Mouse (Mus musculus) heart, adult 11 months (tissue): ENCODE results near the gene Cux1.

Experiments
- DNase-seq: peaks from one replicate; pipeline ENCODE4 v3.0.0; 2022

The Cux1 gene

DNA sequence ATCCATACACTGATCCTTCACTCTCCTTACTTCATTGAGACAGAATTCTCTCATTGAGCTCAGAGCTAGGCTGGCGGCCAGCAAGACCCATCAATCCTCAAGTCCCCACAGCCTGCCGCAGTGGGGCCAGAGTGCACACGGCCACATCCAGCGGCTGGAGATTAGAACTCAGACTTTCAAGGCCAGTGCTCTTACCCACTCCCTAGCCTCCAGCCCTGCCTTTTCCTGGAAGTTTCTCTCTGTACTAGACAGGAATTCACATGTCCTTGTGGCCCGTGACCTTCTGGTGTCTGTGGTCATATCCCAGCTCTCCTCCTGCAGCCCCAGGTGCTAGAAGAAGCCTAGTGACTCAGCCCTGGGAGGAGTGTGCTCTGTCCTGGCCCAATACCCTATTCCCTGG lies 330.7 kb downstream of the Cux1 start:
- no peak for DNase-seq

DNA sequence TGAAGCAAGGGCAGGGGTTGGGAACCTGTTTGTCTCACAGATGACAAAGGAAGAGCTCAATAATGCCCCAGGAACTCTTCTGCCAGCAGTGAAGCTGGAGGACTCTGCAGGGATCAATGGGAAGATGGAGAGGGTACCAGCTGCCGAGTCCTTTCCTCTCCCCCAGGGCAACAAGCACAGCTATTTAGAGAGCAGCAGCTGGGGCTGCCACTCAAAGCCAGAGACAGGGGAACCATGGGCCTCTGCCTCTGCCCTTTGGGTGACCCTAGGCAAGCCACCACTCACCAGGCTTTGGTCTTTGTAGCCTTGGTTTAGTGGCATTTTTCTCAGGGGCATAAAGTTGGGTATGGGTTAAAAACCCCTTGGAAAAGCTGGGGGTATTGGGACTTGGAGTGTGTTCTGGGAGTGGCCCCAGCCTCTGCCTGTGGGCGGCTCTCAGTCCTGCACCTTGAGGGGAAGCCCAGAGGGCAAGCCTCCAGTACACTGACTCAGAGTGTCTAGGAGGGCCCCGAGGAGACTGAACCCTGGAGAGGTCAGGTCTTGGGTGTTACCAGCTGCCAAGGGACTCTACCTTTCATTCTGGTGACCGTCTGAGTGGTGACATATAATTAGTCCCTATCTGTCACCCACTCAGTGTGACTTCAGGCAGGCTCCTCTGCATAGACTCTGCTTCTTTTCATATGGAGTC lies 336.8 kb downstream of the Cux1 start:
- no peak for DNase-seq

DNA sequence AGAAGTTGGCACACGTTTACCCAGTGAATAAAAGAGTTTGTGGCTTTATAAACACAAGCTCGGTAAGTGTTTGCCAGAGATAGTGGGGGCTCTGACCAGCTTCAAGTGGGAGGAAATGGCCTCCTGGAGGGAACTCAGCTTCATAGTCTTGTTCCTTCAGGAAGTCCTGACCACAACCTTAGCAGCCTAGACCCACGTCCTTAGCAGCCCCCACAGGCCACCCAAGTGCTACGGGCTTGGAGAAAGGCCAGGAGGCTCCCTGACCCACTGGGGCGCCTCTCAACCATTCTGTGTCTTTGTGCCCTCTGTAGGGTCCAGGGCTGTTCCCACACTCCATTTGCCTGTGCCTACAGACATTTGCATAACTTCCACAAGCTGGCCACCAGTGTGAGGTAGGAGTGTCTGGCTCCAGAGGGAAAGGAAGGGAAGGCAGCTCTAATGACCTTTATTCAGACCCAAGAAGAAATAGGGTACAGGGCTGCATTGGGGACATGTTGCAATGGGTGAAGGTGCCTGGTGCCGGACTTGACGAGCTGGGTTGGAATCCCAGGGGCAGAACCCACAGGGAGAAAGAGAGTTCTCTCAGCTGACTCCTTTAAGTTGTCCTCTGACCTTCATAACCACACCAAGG lies 340.9 kb downstream of the Cux1 start:
- no peak for DNase-seq

DNA sequence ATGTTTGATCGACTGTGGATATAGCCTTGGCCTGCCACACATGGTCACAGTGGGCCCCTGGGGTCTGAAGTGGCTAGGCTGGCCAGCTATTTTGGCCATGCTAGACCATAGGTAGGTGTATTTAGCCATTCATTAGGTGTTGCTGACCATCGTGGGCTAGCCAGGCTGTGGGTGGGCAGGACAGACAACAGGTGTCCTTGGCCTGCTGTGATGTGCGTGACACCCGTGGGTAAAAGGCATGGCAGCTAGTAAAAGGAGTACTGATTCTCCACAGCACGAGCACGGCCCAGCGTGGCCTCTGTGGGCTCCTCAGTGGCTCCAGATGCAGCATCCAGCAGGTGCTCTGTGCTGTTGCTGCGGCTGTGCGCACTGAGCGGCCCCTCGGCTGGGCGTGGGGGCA lies 348.7 kb downstream of the Cux1 start:
- no peak for DNase-seq

DNA sequence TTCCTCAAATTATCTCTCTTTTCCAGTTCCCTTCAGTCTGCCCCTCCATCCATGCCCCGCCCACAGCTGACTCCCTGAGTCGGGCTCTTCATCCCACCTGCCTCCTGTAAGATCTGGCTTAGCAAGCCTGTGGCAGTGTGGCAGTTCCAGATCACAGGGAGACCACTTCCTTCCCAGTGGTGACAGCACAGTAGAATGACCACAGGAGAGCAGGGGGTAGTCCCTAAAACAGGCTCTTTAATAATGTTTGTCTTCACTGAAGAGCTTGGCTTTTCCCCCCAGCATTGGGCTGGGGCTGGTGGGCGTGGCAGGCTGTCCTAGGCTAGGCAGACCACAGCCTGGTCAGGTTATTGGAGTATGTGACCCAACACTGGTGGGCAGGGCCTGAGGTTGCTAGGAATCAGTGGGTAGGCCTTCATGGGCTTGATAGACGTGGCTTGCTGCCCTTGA lies 349.3 kb downstream of the Cux1 start:
- DNase-seq: peak; percentile 79

DNA sequence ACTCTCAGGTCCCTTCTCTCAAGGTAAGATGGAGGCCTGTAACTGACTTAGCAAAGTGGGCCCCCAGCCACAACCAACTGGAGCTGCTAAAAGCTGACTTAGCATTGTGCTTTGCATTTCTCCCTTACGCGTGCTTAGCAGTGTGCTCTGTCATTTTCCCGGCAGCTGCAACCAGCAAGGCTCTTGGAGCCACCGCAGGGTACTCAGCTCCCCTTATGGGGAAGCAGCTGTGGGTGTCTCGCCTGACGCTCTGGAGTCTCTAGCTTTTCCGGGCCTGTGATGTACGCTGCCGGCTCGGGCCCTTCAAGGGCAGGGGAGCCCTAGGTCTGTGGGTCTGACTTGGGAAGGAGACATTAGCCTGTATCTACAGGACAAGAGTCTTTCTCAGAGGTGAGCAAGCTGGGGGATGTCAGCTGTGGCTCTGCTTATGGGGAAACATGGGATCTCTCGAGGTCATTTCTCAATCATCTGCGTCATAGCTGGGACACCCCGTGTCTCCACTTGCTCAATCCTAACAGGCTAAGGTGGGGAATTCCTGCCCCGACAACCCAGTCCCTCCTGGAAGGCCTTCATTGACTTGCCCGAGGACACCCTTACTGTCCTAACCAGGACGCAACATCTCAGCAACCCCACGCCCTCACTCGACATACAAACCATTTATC lies 350.2 kb downstream of the Cux1 start:
- no peak for DNase-seq

DNA sequence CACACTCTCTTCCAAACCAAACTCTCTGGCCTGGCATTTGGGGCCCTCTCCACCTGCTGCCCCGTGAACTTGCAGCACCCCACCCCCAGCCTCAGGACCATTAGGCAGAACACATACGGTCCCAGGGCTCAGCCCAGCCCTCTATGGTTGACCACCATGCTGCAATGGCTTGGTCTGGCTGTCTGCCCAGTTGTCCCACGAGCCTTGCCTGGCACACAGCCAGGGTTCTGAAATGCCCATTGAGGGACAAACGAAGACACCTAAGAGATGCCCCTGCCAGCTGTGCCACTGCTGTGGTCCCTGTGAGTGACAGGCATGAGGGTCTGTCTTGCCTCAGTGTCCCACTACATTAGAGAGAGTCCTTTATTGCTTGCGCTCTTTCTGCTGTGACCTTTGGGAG lies 351.3 kb downstream of the Cux1 start:
- no peak for DNase-seq

DNA sequence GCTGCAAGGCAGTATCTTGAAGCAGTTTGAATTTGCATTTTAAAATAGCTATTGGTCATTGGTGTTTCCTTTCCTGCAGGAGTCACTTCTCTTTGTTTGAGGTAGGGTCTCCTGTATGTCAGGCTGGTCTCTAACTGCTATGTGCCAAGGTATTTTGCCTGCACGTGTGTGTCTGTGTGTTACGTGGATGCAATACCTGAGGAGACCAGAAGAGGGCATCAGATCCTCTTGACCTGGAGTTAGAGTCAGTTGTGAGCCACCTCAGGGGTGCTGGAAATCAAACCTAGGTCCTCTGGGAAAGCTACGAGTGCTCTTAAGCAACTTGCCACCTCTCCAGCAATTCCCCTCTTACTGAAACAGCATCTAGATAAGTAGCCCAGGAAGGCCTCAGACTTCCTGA lies 352.1 kb downstream of the Cux1 start:
- DNase-seq: no peak

DNA sequence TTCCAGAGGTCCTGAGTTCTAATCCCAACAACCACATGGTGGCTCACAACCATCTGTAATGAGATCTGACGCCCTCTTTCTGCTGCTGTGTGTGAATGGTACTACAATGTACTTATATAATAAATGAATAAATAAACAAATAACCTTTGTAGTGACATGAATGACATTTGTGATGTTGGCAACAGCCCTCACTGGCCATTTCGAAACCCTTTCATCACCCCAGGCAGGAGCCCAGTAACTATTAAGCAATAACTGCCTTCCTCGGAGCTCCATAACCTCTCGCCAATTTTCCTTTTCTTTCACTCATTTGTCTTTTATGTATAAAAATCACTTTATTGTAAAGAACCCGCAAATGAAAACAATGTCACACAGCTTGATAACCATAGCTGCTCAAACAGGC lies 353.6 kb downstream of the Cux1 start:
- DNase-seq: no peak

DNA sequence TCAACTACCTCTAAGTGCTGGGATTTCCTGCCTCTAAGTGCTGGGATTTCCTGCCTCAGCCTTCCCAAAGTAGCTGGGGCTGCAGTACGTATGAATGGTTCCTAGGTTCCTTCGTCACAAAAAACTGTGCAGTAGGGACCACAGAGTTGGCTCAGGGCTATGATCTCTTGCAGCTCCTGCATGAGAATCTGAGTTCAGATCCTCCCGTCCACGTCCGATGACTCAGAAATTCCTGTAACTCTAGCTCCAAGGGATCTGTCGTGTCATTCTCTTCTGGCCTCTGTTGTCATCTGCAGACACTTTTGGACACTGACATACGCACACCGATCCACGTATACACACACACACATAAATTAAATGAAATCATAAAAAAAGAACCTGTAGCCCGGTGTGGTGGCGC lies 354.6 kb downstream of the Cux1 start:
- no peak for DNase-seq

DNA sequence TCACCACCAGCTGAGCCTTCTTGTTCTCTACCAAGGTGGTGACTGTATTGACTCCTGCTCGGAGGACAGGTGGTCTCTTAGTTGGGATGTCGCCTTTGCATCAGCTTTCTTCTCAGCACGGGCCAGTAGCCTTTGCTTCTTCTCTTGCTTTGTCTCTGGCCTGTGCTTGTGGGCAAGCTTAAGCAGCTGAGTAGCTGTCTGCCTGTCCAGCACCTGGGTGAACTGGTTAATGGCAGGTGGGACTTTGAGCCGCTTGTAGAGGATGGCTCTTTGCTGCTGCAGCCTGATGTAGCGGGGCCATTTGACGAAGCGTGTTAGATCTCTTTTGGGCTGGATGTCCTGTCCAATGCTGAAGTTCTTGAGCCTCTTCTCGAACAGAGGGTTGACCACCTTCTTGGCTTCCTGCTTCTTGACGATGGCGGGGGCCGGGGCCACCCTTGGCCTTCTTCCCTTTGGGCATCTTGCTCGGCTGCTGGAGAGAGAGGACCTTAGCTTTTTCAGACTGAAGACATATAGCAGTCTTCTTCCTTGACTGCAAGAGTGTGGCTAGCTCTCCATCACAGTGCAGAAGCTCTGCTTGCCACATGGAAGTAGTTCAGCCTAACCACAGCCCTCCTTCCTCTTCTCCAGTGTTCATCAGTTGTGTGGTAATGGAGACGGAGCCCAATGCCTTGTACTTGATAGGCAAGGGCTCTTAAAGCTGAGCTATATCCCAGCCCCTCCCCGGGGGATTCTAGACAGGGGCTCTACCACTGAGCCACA lies 355.8 kb downstream of the Cux1 start:
- peak; percentile 78 for DNase-seq

DNA sequence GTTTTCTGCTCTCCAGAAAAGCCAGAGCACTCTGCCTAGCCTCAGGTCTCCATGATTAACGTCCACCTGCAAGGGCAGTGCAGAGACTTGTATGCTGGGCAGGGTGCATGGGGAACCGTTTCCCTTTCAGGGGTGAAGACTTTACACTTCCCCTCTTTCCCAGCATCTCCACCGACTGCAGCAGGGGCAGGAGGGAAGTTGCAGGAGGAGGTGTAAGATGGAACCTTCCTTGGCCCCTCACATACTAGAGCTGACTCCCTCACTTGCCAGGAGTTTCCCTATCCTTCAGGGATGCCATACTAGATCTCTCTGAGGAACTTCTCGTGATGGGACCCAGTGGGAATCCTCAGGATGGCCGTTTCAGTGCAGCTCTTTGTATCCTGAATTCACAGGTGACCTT lies 356.7 kb downstream of the Cux1 start:
- no peak for DNase-seq

DNA sequence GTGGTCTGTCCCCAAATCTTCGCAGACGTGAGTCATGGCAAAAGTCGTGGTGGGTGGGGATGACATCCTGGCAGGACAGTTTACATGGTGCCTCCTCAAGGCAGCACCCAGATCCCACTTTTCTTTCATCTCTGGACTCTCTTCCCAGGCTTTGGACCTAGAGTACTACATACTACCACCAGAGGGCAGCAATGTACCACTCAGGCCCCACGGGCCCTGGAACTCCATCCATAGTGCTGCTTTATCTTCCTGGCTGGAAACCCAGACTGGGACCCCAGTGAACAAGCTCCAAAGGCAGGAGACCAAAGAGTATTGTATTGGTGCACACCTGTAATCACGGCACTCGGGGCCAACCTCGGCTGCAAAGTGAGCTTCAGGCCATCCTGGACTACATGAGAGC lies 365.5 kb downstream of the Cux1 start:
- DNase-seq: peak; percentile 96

DNA sequence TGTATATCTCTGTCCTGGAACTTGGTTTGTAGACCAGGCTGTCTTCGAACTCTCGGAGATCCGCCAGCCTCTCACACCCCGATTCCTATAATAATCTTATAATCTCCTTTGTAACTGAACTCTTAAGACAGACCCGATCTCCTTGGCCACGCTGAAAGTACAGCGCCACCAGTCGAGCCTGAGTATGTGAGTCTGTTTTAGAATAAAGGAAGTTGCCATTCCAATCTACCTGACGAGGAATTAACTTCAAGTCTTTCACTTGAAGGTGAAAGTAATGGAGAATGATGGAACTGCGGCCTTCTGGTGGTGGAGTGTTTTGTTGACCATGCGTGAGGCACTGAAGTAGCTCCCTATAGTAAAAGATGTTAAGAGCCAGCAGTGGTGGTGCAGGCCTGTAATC lies 367.8 kb downstream of the Cux1 start:
- no peak for DNase-seq

DNA sequence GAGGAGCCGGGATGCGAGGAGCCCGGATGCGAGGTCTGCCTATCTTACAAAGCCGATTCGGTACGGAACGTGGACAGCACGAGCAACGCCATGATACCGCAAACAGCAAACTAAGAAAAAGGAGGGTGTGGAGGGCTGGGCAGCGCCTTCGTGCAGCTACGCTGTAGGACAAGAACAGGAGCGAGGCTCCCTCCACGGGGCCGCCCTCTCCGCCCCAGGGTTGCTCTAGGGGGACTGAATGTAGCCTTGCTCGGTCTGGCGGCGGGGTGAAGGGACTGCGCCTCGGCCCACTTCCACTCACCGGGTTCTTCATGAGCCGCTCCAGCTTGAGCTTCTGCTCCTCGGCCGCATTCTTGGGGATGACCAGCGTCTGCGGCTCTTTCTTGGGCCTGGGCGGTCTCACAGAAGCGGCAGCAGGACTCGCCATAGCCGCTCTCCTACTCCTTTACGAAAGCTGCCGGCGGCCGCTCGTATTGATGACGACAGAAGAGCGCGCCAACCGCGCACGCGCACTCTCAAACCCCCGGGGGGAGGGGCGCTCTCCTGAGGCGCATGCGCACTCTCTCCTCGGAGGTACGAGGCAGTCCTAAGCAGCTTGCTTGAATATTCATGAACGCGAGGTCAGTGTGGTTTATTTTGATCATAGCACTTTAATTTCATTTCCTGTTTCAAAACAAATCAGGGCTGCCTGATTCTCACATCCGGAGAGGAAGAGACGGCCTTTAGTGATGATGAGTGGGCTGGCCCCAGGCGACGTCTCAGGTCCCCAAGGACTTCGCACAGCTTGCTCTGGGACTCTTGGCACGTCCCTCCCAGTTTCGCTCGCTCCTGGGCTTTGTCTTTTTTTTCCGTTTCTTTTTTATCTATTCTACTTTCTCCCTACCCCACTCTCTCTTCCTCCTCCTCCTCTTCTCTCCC lies 368.6 kb downstream of the Cux1 start, which contains the start of gene Prkrip1:
Gene Prkrip1 (minus strand): TSS at position 490 of the 918 bp plus-strand sequence.
- peak; percentile 99 for DNase-seq
